Mouse (Mus musculus): Measurements from ENCODE around the gene Ipo7. TPM values are rescaled to one million over a fixed set of nuclear protein-coding genes. Genes with fewer than 3 reads are reported as not detected.

The Ipo7 gene
- total RNA-seq, 2 experiments from 2014 or later = 90.1 to 91.0 TPM

GRCm38 (mm10) chr7:110087914-110088313, 69.8 kb downstream of the Ipo7 start:
- no peak for DNase-seq (ENCODE audit: low spot score in 2 of 2)
- intact Hi-C loops (cut with DNase I) = no loop called here

GRCm38 (mm10) chr7:110091670-110092069, 73.6 kb downstream of the Ipo7 start:
- peak; percentile 57 to 84 for DNase-seq (ENCODE audit: low spot score in 2 of 2)
- intact Hi-C loops (cut with DNase I) = no loop called here

GRCm38 (mm10) chr7:110096332-110096731, 78.3 kb downstream of the Ipo7 start:
- intact Hi-C loops (cut with DNase I) = no loop called here
- DNase-seq (ENCODE audit: low spot score in 2 of 2) = no peak

GRCm38 (mm10) chr7:110097106-110097793, 79.2 kb downstream of the Ipo7 start:
- intact Hi-C loops (cut with DNase I) = no loop called here
- no peak for DNase-seq (ENCODE audit: low spot score in 2 of 2)

- no peak for DNase-seq (ENCODE audit: low spot score in 2 of 2)
Observed at GRCm38 (mm10) chr7:110100854-110101253, 82.8 kb downstream of the Ipo7 start.

GRCm38 (mm10) chr7:110101266-110101665, 83.2 kb downstream of the Ipo7 start:
- no peak for DNase-seq (ENCODE audit: low spot score in 2 of 2)
- intact Hi-C loops (cut with DNase I) = no loop called here

More at GRCm38 (mm10) chr7:110100854-110101253, 82.8 kb downstream of the Ipo7 start:
- intact Hi-C loops (cut with DNase I) = no loop called here

- no peak for DNase-seq (ENCODE audit: low spot score in 2 of 2)
- intact Hi-C loops (cut with DNase I) = no loop called here
Observed at GRCm38 (mm10) chr7:110105041-110105440, 87.0 kb downstream of the Ipo7 start.

Other genes with a start within 250 kb of the Ipo7 start
- gene Nrip3, start 236.2 kb upstream of the Ipo7 start, total RNA-seq (2021) = 10 to 100 TPM; 87.2 to 87.8 TPM
- under 1 TPM; 0.82 to 0.88 TPM for gene Scube2, start 152.6 kb upstream of the Ipo7 start, total RNA-seq (2021)
- 100 to 1,000 TPM; 182 to 186 TPM for gene Dennd5a, start 57.8 kb upstream of the Ipo7 start, total RNA-seq (2021)
- gene Tmem41b, start 31.3 kb upstream of the Ipo7 start, total RNA-seq (2021) = 10 to 100 TPM; 54.7 to 55.1 TPM
- gene Zfp143, start 42.9 kb downstream of the Ipo7 start, total RNA-seq (2021) = 1 to 10 TPM; 9.5 to 10.0 TPM
- 10 to 100 TPM; 15.8 to 19.5 TPM for gene Wee1, start 103.8 kb downstream of the Ipo7 start, total RNA-seq (2021)
- gene Swap70, start 203.4 kb downstream of the Ipo7 start, total RNA-seq (2021) = 10 to 100 TPM; 12.5 to 14.3 TPM

All from left cerebral cortex, postnatal 14 days (tissue).